Mouse (Mus musculus): ENCODE data around the gene Tango2.

- TF ChIP-seq CTCF (IDR thresholded peaks at IDR 0.05; ENCODE audit: extremely low read depth, insufficient read depth, insufficient read length, insufficient replicate concordance), result peak; percentile 48; the same call in 1 of the 2 replicates
- peak; percentile 33; the same call in 1 of the 2 replicates for TF ChIP-seq POLR2A (IDR thresholded peaks at IDR 0.05; ENCODE audit: low read depth, low read length)
These were observed 44.8 kb upstream of the Tango2 start for GRCm38 (mm10) chr16:18392469-18393426.
